Mouse (Mus musculus) cerebellum, postnatal 4 days (tissue): ENCODE measurements at regions not wholly inside any gene's neighbourhood (a gene's known extent, or its start where the extent isn't known, plus 50 kb on each side); places are given as distances from the start of the nearest gene placed in this dataset.

Source experiments
- DNase-seq, 2 experiments: peaks; one replicate each; pipeline ENCODE4 v3.0.0; 2022; ENCODE audit warnings: low spot score in 2 of 2, mixed read lengths in 1 of 2

- no peak for DNase-seq
Measured at GRCm38 (mm10) chr4:81005507-81006328, 95.3 kb downstream of the Lurap1l start.

GRCm38 (mm10) chr4:81006546-81006945 is 96.1 kb downstream of the Lurap1l start:
- no peak for DNase-seq

GRCm38 (mm10) chr4:81021850-81022249 is 111.4 kb downstream of the Lurap1l start:
- DNase-seq, result no peak

- DNase-seq, result no peak
Measured at GRCm38 (mm10) chr4:81023436-81023983, 113.1 kb downstream of the Lurap1l start.

GRCm38 (mm10) chr4:81027558-81027957 is 117.1 kb downstream of the Lurap1l start:
- DNase-seq, result no peak

- DNase-seq, result no peak
Measured at GRCm38 (mm10) chr4:81030671-81031070, 120.2 kb downstream of the Lurap1l start.

- no peak for DNase-seq
Measured at GRCm38 (mm10) chr4:81037336-81037902, 127.0 kb downstream of the Lurap1l start.

GRCm38 (mm10) chr4:81058227-81058626 is 147.8 kb downstream of the Lurap1l start:
- no peak for DNase-seq

- DNase-seq, result no peak
Measured at GRCm38 (mm10) chr4:81058809-81059208, 148.4 kb downstream of the Lurap1l start.

GRCm38 (mm10) chr4:81059356-81059755 is 148.9 kb downstream of the Lurap1l start:
- no peak for DNase-seq

- no peak for DNase-seq
Measured at GRCm38 (mm10) chr4:81082290-81082947, 172.0 kb downstream of the Lurap1l start.

- DNase-seq, result no peak
Measured at GRCm38 (mm10) chr4:81085188-81085587, 174.7 kb downstream of the Lurap1l start.

GRCm38 (mm10) chr4:81096581-81096980 is 186.1 kb downstream of the Lurap1l start:
- no peak for DNase-seq

- DNase-seq, result no peak
Measured at GRCm38 (mm10) chr4:81097597-81097996, 187.2 kb downstream of the Lurap1l start.

- no peak for DNase-seq
Measured at GRCm38 (mm10) chr4:81101049-81101448, 190.6 kb downstream of the Lurap1l start.

GRCm38 (mm10) chr4:81111307-81111706 is 200.9 kb downstream of the Lurap1l start:
- peak in 1 of 2 experiments; percentile 1 for DNase-seq

- DNase-seq, result no peak
Measured at GRCm38 (mm10) chr4:81116411-81116810, 206.0 kb downstream of the Lurap1l start.

GRCm38 (mm10) chr4:81124155-81124554 is 213.7 kb downstream of the Lurap1l start:
- no peak for DNase-seq

GRCm38 (mm10) chr4:81129874-81130273 is 219.4 kb downstream of the Lurap1l start:
- DNase-seq, result no peak

GRCm38 (mm10) chr4:81173111-81173510 is 262.7 kb downstream of the Lurap1l start:
- DNase-seq, result no peak

GRCm38 (mm10) chr4:81177443-81178041 is 265.1 kb downstream of the Mpdz start:
- no peak for DNase-seq
